In the genomic region with DNA sequence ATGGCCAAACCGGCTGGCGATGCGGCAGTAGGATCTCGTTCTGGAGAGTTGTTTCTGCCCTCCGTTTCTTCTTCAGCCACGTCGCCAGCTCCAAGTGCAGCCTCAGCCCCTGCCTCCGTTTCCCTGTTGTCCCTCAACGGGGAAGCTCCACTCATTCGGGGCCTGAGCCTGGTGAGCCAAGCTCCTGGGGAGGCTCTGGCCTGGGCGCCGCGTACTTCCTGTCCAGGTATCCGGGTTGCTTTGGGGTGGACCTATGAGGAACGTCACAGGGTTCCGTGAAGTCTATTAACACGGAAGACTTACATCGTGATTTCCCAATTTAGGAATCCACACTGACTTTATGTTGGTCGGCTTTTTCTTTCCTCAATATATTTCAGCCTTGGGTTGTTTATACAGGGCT, we compare ENCODE assay signal across 8 mouse cellular contexts. TPM values are rescaled to one million over a fixed set of nuclear protein-coding genes. Genes with fewer than 3 reads are reported as not detected.
DNase-seq lines count a peak whose midpoint lies in the region; ATAC-seq and TF ChIP-seq lines count a peak whose summit lies in the region.

No protein-coding gene starts in this region.

- peaks cover 33% of the 10 kb centered on the region for H3K36me3 ChIP-seq in heart, postnatal 0 days (replicated peaks; ENCODE audit: control insufficient read depth, insufficient read depth, low read length)
- H3K36me3 ChIP-seq in megakaryocyte, embryonic 14.5 days (replicated peaks; ENCODE audit: low read length): peaks cover 63% of the 10 kb centered on the region
- H3K36me3 ChIP-seq in testis, adult 2 months (ENCODE audit: control insufficient read depth, insufficient read depth, low read length): peaks cover 1% of the 10 kb centered on the region; the same call in 1 of the 2 replicates

- TF ChIP-seq POLR2A in testis, adult 2 months (IDR thresholded peaks at IDR 0.05; ENCODE audit: control insufficient read depth, low read depth, low read length): no peak

- TF ChIP-seq EP300 in heart, postnatal 0 days (IDR thresholded peaks at IDR 0.05; ENCODE audit: low read depth): no peak

- H3K4me1 ChIP-seq in heart, postnatal 0 days (ENCODE audit: control insufficient read depth, insufficient read depth): peaks cover 18% of the 10 kb centered on the region
- H3K4me1 ChIP-seq in megakaryocyte, embryonic 14.5 days: peaks cover 48% of the 10 kb centered on the region
- H3K4me1 ChIP-seq in testis, adult 2 months (ENCODE audit: control insufficient read depth, insufficient read depth, low read length): peaks cover 12% of the 10 kb centered on the region

- H3K27ac ChIP-seq in heart, postnatal 0 days (ENCODE audit: low read depth): peak overlapping the region; percentile 94
- H3K27ac ChIP-seq in testis, adult 2 months (ENCODE audit: control insufficient read depth, insufficient read depth, low read depth, low read length): peak overlapping the region; percentile 82

- peak overlapping the region; percentile 89 for H3K9ac ChIP-seq in heart, postnatal 0 days (replicated peaks; ENCODE audit: low read depth, low read length)

- WGBS in heart, postnatal 0 days: under 1% methylated on average over 19 of the region's 19 CpGs

- no peaks in the 10 kb centered on the region for H3K9me3 ChIP-seq in heart, postnatal 0 days (replicated peaks; ENCODE audit: control insufficient read depth, low read length)
- H3K9me3 ChIP-seq in megakaryocyte, embryonic 14.5 days: no peaks in the 10 kb centered on the region

- ATAC-seq in heart, postnatal 0 days (ENCODE audit: insufficient read depth, low read depth): peak; percentile 39

- peak; percentile 65 for DNase-seq in urinary bladder, postnatal 14 days (ENCODE audit: low spot score)
- no peak for DNase-seq in urinary bladder, adult 2 months (ENCODE audit: low spot score)
- peak; percentile 49 for DNase-seq in embryo, embryonic 10.5 days (ENCODE audit: low spot score)
- peak; percentile 28 for DNase-seq in heart, postnatal 0 days (ENCODE audit: low spot score)
- DNase-seq in kidney, postnatal 4 days: peak; percentile 58 to 70
- DNase-seq in gastrocnemius, adult 18-20 months (ENCODE audit: low spot score): no peak

- peak overlapping the region; percentile 85 for H3K4me3 ChIP-seq in heart, postnatal 0 days (ENCODE audit: low read depth, low read length)
- H3K4me3 ChIP-seq in megakaryocyte, embryonic 14.5 days (replicated peaks): peak overlapping the region; percentile 97
- peak overlapping the region; percentile 88 for H3K4me3 ChIP-seq in testis, adult 2 months (ENCODE audit: control insufficient read depth, low read depth, low read length)

- no peak for TF ChIP-seq CTCF in heart, postnatal 0 days (IDR thresholded peaks at IDR 0.05; ENCODE audit: low read depth)
- TF ChIP-seq CTCF in testis, adult 2 months (IDR thresholded peaks at IDR 0.05; ENCODE audit: control insufficient read depth, insufficient read depth, insufficient replicate concordance, low read depth, low read length): no peak

- no peaks in the 10 kb centered on the region for H3K27me3 ChIP-seq in heart, postnatal 0 days (ENCODE audit: control insufficient read depth, insufficient read depth, low read length)
- no peaks in the 10 kb centered on the region for H3K27me3 ChIP-seq in megakaryocyte, embryonic 14.5 days (replicated peaks)
- H3K27me3 ChIP-seq in testis, adult 2 months (ENCODE audit: control insufficient read depth, insufficient read depth, low read length): no peaks in the 10 kb centered on the region

- peak overlapping the region; percentile 99 for H3K4me2 ChIP-seq in heart, postnatal 0 days (ENCODE audit: low read depth, low read length)

RNA-seq across cellular contexts. Expression of a gene that starts 0.5 kb away (rescaled TPM):
- polyA plus RNA-seq in urinary bladder, adult 2 months (2012; rRNA removed): 30.4 and 36.3 TPM in 2 replicates
- total RNA-seq in heart, postnatal 0 days (2014; rRNA removed; ENCODE audit: low replicate concordance): 64.2 and 99.6 TPM in 2 replicates
- polyA plus RNA-seq in heart, postnatal 0 days (2015; fragmentation: Nextera tagmentation; extraction: Ambion mirVana): 28.5 and 29.6 TPM in 2 replicates
- polyA plus RNA-seq in megakaryocyte, embryonic 14.5 days (2012; ENCODE audit: insufficient read depth, low replicate concordance): 58.1 and 99.4 TPM in 2 replicates
- polyA plus RNA-seq in testis, adult 2 months (2012; rRNA removed): 529 TPM in 2 replicates
- 100 to 1,000 TPM in 1 of 2 experiments, 10 to 100 TPM in 1; 90.4 to 115 TPM for total RNA-seq in gastrocnemius, adult 18-20 months (2021)

RNA-seq across cellular contexts. Expression of a gene that starts 0.5 kb away (rescaled TPM):
- polyA plus RNA-seq in urinary bladder, adult 2 months (2012; rRNA removed): 33.5 and 39.1 TPM in 2 replicates
- total RNA-seq in heart, postnatal 0 days (2014; rRNA removed; ENCODE audit: low replicate concordance): 19.4 and 20.6 TPM in 2 replicates
- 11.6 and 14.5 TPM in 2 replicates for polyA plus RNA-seq in heart, postnatal 0 days (2015; fragmentation: Nextera tagmentation; extraction: Ambion mirVana)
- polyA plus RNA-seq in megakaryocyte, embryonic 14.5 days (2012; ENCODE audit: insufficient read depth, low replicate concordance): 0.68 and 8.0 TPM in 2 replicates
- 5.4 and 6.2 TPM in 2 replicates for polyA plus RNA-seq in testis, adult 2 months (2012; rRNA removed)
- total RNA-seq in gastrocnemius, adult 18-20 months (2021): 1 to 10 TPM; 3.6 to 3.7 TPM

RNA-seq across cellular contexts. Expression of a gene that starts 12.3 kb away (rescaled TPM):
- polyA plus RNA-seq in urinary bladder, adult 2 months (2012; rRNA removed): 11.2 and 13.4 TPM in 2 replicates
- total RNA-seq in heart, postnatal 0 days (2014; rRNA removed; ENCODE audit: low replicate concordance): 22.0 and 36.0 TPM in 2 replicates
- 15.9 and 17.6 TPM in 2 replicates for polyA plus RNA-seq in heart, postnatal 0 days (2015; fragmentation: Nextera tagmentation; extraction: Ambion mirVana)
- 6.4 and 12.6 TPM in 2 replicates for polyA plus RNA-seq in megakaryocyte, embryonic 14.5 days (2012; ENCODE audit: insufficient read depth, low replicate concordance)
- 34.2 and 36.6 TPM in 2 replicates for polyA plus RNA-seq in testis, adult 2 months (2012; rRNA removed)
- 10 to 100 TPM; 15.4 to 17.6 TPM for total RNA-seq in gastrocnemius, adult 18-20 months (2021)

RNA-seq across cellular contexts. Expression of a gene that starts 18.2 kb away (rescaled TPM):
- 28.9 and 33.6 TPM in 2 replicates for polyA plus RNA-seq in urinary bladder, adult 2 months (2012; rRNA removed)
- total RNA-seq in heart, postnatal 0 days (2014; rRNA removed; ENCODE audit: low replicate concordance): 9.8 and 11.3 TPM in 2 replicates
- polyA plus RNA-seq in heart, postnatal 0 days (2015; fragmentation: Nextera tagmentation; extraction: Ambion mirVana): 3.6 and 3.8 TPM in 2 replicates
- polyA plus RNA-seq in megakaryocyte, embryonic 14.5 days (2012; ENCODE audit: insufficient read depth, low replicate concordance): 0.47 and 1.1 TPM in 2 replicates
- polyA plus RNA-seq in testis, adult 2 months (2012; rRNA removed): 117 and 129 TPM in 2 replicates
- 1 to 10 TPM in 1 of 2 experiments, under 1 TPM in 1; 0.88 to 1.5 TPM for total RNA-seq in gastrocnemius, adult 18-20 months (2021)

RNA-seq across cellular contexts. Expression of a gene that starts 18.2 kb away (rescaled TPM):
- 149 and 188 TPM in 2 replicates for polyA plus RNA-seq in urinary bladder, adult 2 months (2012; rRNA removed)
- 75.9 and 90.1 TPM in 2 replicates for total RNA-seq in heart, postnatal 0 days (2014; rRNA removed; ENCODE audit: low replicate concordance)
- polyA plus RNA-seq in heart, postnatal 0 days (2015; fragmentation: Nextera tagmentation; extraction: Ambion mirVana): 57.4 and 62.5 TPM in 2 replicates
- polyA plus RNA-seq in megakaryocyte, embryonic 14.5 days (2012; ENCODE audit: insufficient read depth, low replicate concordance): 195 and 221 TPM in 2 replicates
- 205 and 207 TPM in 2 replicates for polyA plus RNA-seq in testis, adult 2 months (2012; rRNA removed)
- total RNA-seq in gastrocnemius, adult 18-20 months (2021): 10 to 100 TPM; 18.7 to 23.3 TPM

Comparison
In these comparisons a context has a peak if more than half of its experiments do, and no peak if none do; other contexts are left out.
1. DNase-seq: peak in urinary bladder, postnatal 14 days (single experiment), embryo, embryonic 10.5 days (single experiment), heart, postnatal 0 days (single experiment) and kidney, postnatal 4 days (2 of 2); none in urinary bladder, adult 2 months (single experiment) and gastrocnemius, adult 18-20 months (single experiment).
2. Peak in every context shown above with its lines, with median percentiles within 50 percentile points of each other: H3K4me3 ChIP-seq.